Mouse (Mus musculus): ENCODE measurements around the gene Prkaa1. TPM values are rescaled to one million over a fixed set of nuclear protein-coding genes. Genes with fewer than 3 reads are reported as not detected.

The Prkaa1 gene
- polyA plus RNA-seq, 1 experiment from 2014 or later: 12.9 TPM

- H3K4me2 ChIP-seq (ENCODE audit: low read length): no peak overlapping the region
- 80% methylated on average over 3 of the region's 3 CpGs for WGBS
- H3K36me3 ChIP-seq (ENCODE audit: control insufficient read depth, insufficient read depth, low read length): no peaks in the 10 kb centered on the region
- H3K27me3 ChIP-seq (ENCODE audit: control insufficient read depth, insufficient read depth, low read depth, low read length): no peaks in the 10 kb centered on the region
- H3K9me3 ChIP-seq (replicated peaks; ENCODE audit: control insufficient read depth, low read length, poor library complexity, severe bottlenecking): no peaks in the 10 kb centered on the region
- H3K9ac ChIP-seq (ENCODE audit: low read depth, low read length): no peak overlapping the region
- H3K27ac ChIP-seq (ENCODE audit: low read length): no peak overlapping the region
- H3K4me1 ChIP-seq (ENCODE audit: control insufficient read depth, insufficient read depth, low read length): peaks cover 14% of the 10 kb centered on the region
- no peak for ATAC-seq
- no peak overlapping the region for H3K4me3 ChIP-seq (ENCODE audit: low read depth, low read length)
These were observed 31.0 kb upstream of the Prkaa1 start for GRCm38 (mm10) chr15:5112651-5113050.

DNA sequence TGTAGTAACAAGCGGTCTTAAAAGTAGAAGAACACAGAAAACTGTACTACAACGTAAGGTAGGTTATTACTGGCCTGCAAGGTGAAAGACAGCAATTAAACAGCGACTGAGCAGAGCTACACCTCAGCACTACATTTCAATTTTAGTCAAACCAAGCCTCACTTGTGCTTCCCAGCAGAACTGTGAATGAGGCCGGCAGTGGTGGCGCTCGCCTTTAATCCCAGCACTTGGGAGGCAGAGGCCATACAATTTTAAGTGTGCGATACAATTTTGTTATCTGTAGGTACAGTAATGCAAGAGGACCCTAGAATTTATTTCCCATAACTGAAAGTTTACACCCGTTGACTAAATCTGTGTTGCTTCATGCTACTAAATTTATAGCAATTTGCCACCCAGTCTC, 28.5 kb upstream of the Prkaa1 start:
- Histone ChIP-seq H3K4me2 (ENCODE audit: low read length) (peak overlapping the region; percentile 69), H3K27ac (ENCODE audit: low read length) (no peak overlapping the region; the same call in 1 of the 2 replicates), H3K27me3 (ENCODE audit: control insufficient read depth, insufficient read depth, low read depth, low read length) (no peaks in the 10 kb centered on the region), H3K36me3 (ENCODE audit: control insufficient read depth, insufficient read depth, low read length) (peaks cover 21% of the 10 kb centered on the region), H3K9me3 (replicated peaks; ENCODE audit: control insufficient read depth, low read length, poor library complexity, severe bottlenecking) (no peaks in the 10 kb centered on the region), H3K4me3 (ENCODE audit: low read depth, low read length) (peak overlapping the region; percentile 93), H3K9ac (ENCODE audit: low read depth, low read length) (peak overlapping the region; percentile 73; the same call in 1 of the 2 replicates), H3K4me1 (ENCODE audit: control insufficient read depth, insufficient read depth, low read length) (peaks cover 23% of the 10 kb centered on the region)
- no peak for ATAC-seq
- 63% methylated on average over 8 of the region's 8 CpGs for WGBS

- H3K9me3 ChIP-seq (replicated peaks; ENCODE audit: control insufficient read depth, low read length, poor library complexity, severe bottlenecking): no peaks in the 10 kb centered on the region
- H3K27me3 ChIP-seq (ENCODE audit: control insufficient read depth, insufficient read depth, low read depth, low read length): no peaks in the 10 kb centered on the region
- peak within 1 kb of the TSS; percentile 93 for H3K4me3 ChIP-seq (ENCODE audit: low read depth, low read length)
- H3K4me1 ChIP-seq (ENCODE audit: control insufficient read depth, insufficient read depth, low read length): peaks cover 23% of the 10 kb centered on the region
- peak; percentile 99 for ATAC-seq
- H3K4me2 ChIP-seq (ENCODE audit: low read length): peak within 1 kb of the TSS; percentile 69
- H3K36me3 ChIP-seq (ENCODE audit: control insufficient read depth, insufficient read depth, low read length): peaks cover 28% of the 10 kb centered on the region
- H3K9ac ChIP-seq (ENCODE audit: low read depth, low read length): peak within 1 kb of the TSS; percentile 92
- peak within 1 kb of the TSS; percentile 86 for H3K27ac ChIP-seq (ENCODE audit: low read length)
- WGBS: under 1% methylated on average over 53 of the region's 55 CpGs
These were observed 27.2 kb upstream of the Prkaa1 start, which contains the start of gene Rpl37 for GRCm38 (mm10) chr15:5116270-5117030. Gene Rpl37, plus strand, starts transcription at chr15:5116645.

- H3K4me1 ChIP-seq (ENCODE audit: control insufficient read depth, insufficient read depth, low read length): peaks cover 23% of the 10 kb centered on the region
- peaks cover 32% of the 10 kb centered on the region for H3K36me3 ChIP-seq (ENCODE audit: control insufficient read depth, insufficient read depth, low read length)
- no peaks in the 10 kb centered on the region for H3K27me3 ChIP-seq (ENCODE audit: control insufficient read depth, insufficient read depth, low read depth, low read length)
- H3K4me2 ChIP-seq (ENCODE audit: low read length): peak overlapping the region; percentile 63
- peak overlapping the region; percentile 86 for H3K27ac ChIP-seq (ENCODE audit: low read length)
- no peak for ATAC-seq
- H3K9ac ChIP-seq (ENCODE audit: low read depth, low read length): peak overlapping the region; percentile 92
- 3% methylated on average over 22 of the region's 22 CpGs for WGBS
- H3K4me3 ChIP-seq (ENCODE audit: low read depth, low read length): peak overlapping the region; percentile 93
- H3K9me3 ChIP-seq (replicated peaks; ENCODE audit: control insufficient read depth, low read length, poor library complexity, severe bottlenecking): no peaks in the 10 kb centered on the region
These were observed 26.5 kb upstream of the Prkaa1 start for GRCm38 (mm10) chr15:5117031-5117601.

- 92% methylated on average over 9 of the region's 9 CpGs for WGBS
- no peaks in the 10 kb centered on the region for H3K9me3 ChIP-seq (replicated peaks; ENCODE audit: control insufficient read depth, low read length, poor library complexity, severe bottlenecking)
- H3K27me3 ChIP-seq (ENCODE audit: control insufficient read depth, insufficient read depth, low read depth, low read length): no peaks in the 10 kb centered on the region
- no peak overlapping the region for H3K9ac ChIP-seq (ENCODE audit: low read depth, low read length)
- no peak for ATAC-seq
- peaks cover 32% of the 10 kb centered on the region for H3K36me3 ChIP-seq (ENCODE audit: control insufficient read depth, insufficient read depth, low read length)
- peaks cover 23% of the 10 kb centered on the region for H3K4me1 ChIP-seq (ENCODE audit: control insufficient read depth, insufficient read depth, low read length)
- H3K4me2 ChIP-seq (ENCODE audit: low read length): no peak overlapping the region
- no peak overlapping the region for H3K4me3 ChIP-seq (ENCODE audit: low read depth, low read length)
- no peak overlapping the region for H3K27ac ChIP-seq (ENCODE audit: low read length)
These were observed 25.0 kb upstream of the Prkaa1 start for GRCm38 (mm10) chr15:5118626-5119025.

- H3K27ac ChIP-seq (ENCODE audit: low read length): no peak overlapping the region
- peaks cover 23% of the 10 kb centered on the region for H3K4me1 ChIP-seq (ENCODE audit: control insufficient read depth, insufficient read depth, low read length)
- no peaks in the 10 kb centered on the region for H3K27me3 ChIP-seq (ENCODE audit: control insufficient read depth, insufficient read depth, low read depth, low read length)
- WGBS: 93% methylated on average over 2 of the region's 2 CpGs
- peaks cover 32% of the 10 kb centered on the region for H3K36me3 ChIP-seq (ENCODE audit: control insufficient read depth, insufficient read depth, low read length)
- H3K9ac ChIP-seq (ENCODE audit: low read depth, low read length): no peak overlapping the region
- no peak overlapping the region for H3K4me3 ChIP-seq (ENCODE audit: low read depth, low read length)
- H3K4me2 ChIP-seq (ENCODE audit: low read length): no peak overlapping the region
- no peaks in the 10 kb centered on the region for H3K9me3 ChIP-seq (replicated peaks; ENCODE audit: control insufficient read depth, low read length, poor library complexity, severe bottlenecking)
- ATAC-seq: no peak
These were observed 24.5 kb upstream of the Prkaa1 start for GRCm38 (mm10) chr15:5119192-5119591.

GRCm38 (mm10) chr15:5119707-5120106, 24.0 kb upstream of the Prkaa1 start:
- Histone ChIP-seq H3K9ac (ENCODE audit: low read depth, low read length) (no peak overlapping the region), H3K4me1 (ENCODE audit: control insufficient read depth, insufficient read depth, low read length) (peaks cover 23% of the 10 kb centered on the region), H3K36me3 (ENCODE audit: control insufficient read depth, insufficient read depth, low read length) (peaks cover 34% of the 10 kb centered on the region), H3K27me3 (ENCODE audit: control insufficient read depth, insufficient read depth, low read depth, low read length) (no peaks in the 10 kb centered on the region), H3K4me2 (ENCODE audit: low read length) (no peak overlapping the region), H3K9me3 (replicated peaks; ENCODE audit: control insufficient read depth, low read length, poor library complexity, severe bottlenecking) (no peaks in the 10 kb centered on the region), H3K4me3 (ENCODE audit: low read depth, low read length) (no peak overlapping the region), H3K27ac (ENCODE audit: low read length) (no peak overlapping the region)
- WGBS: 98% methylated on average over 2 of the region's 2 CpGs
- no peak for ATAC-seq

GRCm38 (mm10) chr15:5121535-5122313, 21.9 kb upstream of the Prkaa1 start:
- H3K4me3 ChIP-seq (ENCODE audit: low read depth, low read length): no peak overlapping the region
- WGBS: 92% methylated on average over 12 of the region's 12 CpGs
- peaks cover 34% of the 10 kb centered on the region for H3K36me3 ChIP-seq (ENCODE audit: control insufficient read depth, insufficient read depth, low read length)
- H3K4me2 ChIP-seq (ENCODE audit: low read length): no peak overlapping the region
- no peak overlapping the region for H3K27ac ChIP-seq (ENCODE audit: low read length)
- H3K27me3 ChIP-seq (ENCODE audit: control insufficient read depth, insufficient read depth, low read depth, low read length): no peaks in the 10 kb centered on the region
- peaks cover 12% of the 10 kb centered on the region for H3K4me1 ChIP-seq (ENCODE audit: control insufficient read depth, insufficient read depth, low read length)
- H3K9me3 ChIP-seq (replicated peaks; ENCODE audit: control insufficient read depth, low read length, poor library complexity, severe bottlenecking): no peaks in the 10 kb centered on the region
- no peak overlapping the region for H3K9ac ChIP-seq (ENCODE audit: low read depth, low read length)
- no peak for ATAC-seq

Data from midbrain, embryonic 16.5 days (tissue).